Mouse (Mus musculus): ENCODE data around the gene Fpr1.
A peak's percentile ranks its signal among the peaks of the same experiment; 100 is the strongest.
"Not testable (repeated sequence)": the region's sequence is repeated elsewhere in the genome, so short reads cannot be mapped to it uniquely, and the experiment has no call there.

Gene Fpr1

DNA sequence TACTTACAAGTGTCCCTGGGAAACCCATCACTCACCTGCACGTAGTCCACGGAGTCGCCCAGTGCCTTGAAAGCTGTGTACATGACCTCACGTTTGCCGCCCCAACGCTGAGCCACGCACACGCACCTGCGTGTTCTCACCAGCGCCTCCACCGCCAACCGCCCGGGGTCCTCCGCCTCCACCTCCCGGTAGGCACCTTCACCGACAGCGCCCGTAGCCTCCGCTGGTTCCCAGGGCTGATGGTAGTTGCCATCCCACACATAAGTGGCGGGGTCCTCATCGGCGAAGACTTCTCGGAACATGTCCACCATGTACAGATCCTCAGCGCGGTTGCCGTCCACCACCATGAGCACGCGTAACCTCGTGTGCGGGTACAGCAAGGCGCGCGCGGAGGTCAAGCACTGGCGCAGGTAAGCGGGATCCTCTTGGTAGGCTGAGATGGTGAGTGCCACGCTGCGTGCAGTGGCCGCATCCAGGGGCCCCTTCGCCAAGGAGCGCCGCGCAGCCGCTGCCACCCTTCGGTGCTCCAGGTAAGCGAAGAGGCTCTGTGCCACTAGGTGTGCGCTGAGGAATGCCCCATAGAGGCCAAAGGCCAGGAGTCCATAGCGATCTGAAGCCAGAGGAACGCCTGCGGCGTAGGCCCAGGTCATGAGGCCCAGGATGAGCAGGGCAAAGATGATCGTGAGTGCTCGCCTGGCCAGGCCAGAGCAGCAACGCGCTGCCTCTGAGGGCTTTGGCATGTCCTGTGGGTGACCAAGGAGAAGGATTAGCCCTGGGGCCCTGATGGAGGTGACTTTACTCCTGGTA is 33.6 kb downstream of the Fpr1 start:
- no peak for DNase-seq

DNA sequence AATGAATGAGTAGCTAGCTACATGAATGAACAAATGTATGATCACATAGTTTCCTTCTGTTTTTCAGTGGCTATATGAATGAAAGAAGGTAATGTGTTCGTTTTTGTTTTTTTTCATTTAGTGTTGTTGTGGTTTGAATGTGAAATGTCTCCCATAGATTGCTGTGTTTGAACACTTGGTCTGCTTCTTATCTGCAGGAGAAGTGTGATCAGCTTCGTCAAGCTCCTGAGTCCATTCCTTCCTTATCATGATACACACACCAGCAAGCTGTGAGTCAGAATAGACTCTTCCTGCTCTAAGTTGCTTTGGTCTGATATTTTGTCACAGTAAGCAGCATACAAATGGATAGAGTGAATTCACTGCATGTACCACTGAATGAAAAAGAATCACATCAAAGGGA is 34.8 kb downstream of the Fpr1 start:
- no peak for DNase-seq

DNA sequence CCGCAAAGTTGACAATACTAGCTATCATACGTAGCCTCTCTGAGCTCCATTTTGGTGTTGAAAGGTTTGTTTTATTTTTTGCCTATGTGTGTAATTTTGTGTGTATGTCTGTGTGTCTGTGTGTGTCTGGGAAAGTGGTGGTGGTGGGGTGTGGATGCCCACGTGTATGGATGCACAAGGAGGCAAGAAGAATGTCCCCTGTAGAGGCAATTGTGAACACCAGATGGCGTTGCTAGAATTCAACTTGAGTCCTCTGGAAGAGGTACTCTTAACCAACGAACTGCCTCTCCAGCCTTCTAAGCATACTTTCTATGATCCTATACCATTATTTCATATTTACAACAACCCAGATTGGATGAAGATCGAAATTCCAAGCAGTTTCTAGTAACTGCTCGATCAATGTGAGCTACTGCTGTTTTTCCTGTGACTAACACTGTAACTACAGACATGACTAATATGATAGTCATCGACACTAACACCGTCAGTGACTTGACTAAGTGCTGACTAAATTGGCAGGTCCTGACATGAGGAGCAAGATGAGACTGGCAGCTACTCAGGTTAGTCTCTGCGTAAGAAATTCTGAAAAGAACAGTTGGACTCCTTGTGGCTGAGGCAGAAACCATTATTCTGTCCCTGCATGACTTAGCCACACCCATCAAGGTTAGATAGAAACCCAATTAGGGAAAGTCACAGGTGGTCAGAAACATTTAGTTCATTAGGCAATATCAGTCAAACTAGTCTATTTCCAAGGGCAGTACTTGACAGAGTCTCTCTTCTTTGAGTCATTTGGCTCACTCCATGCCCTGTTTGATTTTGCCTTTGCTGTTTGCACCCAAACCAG is 38.3 kb downstream of the Fpr1 start:
- DNase-seq = no peak

DNA sequence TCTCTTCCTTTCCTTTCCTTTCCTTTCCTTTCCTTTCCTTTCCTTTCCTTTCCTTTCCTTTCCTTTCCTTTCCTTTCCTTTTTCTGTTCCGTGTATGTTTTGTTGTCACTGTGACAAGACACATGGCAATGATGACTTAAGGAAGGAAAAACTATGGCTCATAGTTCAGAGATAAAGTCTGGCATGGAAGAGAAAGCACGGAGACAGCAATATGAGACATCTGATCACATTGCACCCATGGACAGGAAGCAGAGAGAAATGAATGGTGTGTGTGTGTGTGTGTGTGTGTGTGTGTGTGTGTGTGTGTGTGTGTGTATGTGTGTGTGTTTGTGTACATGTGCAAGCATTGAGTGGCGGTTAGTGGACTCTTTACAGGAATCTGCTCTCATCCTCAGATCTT is 39.1 kb downstream of the Fpr1 start:
- DNase-seq = not testable (repeated sequence)

DNA sequence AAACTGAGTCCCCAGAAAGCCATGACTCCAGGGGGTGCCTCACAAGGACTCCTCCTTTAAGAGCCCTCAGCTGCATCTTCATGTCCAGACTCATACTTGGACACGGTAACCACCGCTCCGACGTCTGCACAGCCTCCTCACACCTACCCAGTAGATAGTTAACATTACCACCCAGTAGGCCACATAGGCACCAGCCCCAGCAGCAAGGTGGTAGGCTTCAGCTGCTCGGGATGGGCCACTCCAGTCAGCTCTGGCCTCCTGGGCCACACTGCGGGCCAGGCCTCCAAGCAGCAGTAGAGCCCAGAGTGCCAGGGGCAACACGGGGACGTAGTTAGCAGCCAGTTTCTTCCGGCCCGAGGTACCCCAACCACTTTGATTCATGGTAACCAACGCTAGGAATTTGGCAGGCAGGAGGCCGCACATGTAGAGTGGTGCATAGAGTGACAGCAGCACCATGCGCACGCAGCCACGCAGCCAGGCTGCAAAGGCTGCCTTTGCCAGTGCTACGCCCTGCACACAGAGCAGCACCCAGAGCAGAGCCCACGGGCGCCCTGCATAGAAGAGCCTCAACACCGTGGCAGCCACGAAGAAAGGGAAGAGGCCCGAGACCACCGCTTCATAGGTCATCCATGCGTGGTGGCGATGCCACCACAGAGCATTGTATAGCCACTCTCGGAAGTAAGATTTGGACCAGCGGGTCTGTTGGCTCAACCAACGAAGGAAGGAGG is 40.0 kb downstream of the Fpr1 start:
- no peak for DNase-seq

DNA sequence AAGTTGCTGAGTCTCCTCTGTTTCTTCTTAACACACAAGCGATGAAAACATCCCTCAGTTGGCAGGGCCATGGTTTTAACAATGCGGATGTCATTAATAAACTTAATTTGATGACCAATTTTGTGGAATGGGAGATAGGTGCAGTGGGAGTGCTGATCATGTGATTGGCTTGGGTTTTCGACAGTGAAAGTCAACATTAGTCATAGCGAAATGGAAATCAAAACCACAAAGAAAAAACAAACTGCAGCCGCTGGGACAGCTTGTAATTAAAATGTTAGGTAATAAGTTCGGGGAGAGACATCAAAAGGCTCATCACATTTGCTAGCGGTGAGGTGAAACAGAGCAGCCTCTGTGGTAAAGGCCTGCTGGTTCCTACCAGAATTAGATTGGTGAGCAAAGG is 42.9 kb downstream of the Fpr1 start:
- no peak for DNase-seq

DNA sequence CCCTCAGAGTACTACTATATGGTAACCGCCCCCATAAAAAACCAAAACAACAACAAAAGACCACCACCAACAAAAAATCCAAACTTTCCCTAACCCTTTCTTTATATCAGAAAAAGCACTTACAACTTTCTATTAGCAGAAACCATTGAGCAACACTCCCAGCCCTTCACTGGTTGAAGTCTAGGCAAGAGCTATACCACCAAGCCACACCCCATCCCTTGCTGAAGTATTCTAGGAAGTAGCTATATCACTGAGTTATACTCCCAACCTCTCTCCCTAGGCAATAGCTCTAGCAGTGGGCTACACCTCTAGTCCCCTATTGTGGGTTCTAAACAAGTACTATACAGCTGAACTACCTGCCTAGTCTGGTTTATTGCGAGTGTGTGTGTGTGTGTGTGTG is 44.5 kb downstream of the Fpr1 start:
- no peak for DNase-seq

DNA sequence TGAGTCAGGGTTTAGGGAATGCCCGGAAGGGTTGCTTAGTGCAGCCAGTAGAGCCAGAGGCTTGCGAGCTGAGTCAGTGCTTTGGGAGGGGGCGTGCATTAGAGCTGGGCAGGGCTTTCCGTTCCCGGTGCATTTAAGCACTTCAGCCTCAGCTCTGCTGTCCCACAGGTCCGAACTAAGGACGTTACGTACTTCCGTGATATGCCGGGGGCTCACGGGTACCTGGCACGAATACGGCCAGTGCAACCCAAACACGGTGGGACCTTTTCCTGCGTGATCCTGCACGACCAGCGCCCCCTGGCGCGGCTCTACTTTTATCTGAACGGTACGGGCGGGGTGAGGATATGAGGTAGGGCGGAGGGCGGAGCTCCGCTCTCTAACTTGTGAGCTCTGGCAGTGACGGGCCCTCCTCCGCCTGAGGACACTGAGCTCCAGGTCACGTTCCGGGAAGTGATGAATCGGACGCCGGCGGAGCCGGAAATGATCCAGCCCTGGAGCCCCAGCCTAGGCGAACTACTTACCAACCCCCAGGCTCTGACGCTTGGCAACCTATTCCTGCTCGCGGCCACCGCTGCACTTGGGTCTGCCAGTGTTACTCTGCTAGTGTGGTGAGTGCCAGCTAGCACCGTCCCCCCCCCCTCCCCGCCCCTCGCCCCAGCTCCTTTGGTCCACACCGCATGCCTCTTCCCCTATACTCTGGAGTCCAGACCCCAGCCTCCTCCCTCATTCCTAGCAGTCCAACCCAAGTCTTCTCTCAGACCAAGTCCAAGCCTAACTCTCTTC is 45.6 kb downstream of the Fpr1 start:
- DNase-seq = peak; percentile 99

DNA sequence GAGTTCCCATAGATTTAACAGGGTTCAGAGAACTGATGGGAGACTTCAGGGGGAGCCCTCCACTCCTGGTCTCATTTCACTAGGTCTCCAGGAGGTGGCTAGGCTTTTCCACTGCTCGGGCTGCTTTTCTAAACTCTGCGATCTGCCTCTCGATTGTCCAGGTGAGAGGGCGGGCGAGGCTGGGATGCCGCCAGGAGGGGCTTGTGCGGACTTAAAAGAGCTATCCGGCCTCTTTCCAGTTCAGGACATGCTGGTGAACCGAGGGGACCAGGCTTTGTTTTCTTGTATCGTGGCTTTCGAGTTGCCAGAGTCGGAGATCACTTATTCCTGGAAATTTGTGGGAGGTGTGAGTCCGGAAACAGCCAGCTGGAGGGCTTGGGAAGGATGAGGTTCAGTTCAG is 46.3 kb downstream of the Fpr1 start:
- DNase-seq = no peak

DNA sequence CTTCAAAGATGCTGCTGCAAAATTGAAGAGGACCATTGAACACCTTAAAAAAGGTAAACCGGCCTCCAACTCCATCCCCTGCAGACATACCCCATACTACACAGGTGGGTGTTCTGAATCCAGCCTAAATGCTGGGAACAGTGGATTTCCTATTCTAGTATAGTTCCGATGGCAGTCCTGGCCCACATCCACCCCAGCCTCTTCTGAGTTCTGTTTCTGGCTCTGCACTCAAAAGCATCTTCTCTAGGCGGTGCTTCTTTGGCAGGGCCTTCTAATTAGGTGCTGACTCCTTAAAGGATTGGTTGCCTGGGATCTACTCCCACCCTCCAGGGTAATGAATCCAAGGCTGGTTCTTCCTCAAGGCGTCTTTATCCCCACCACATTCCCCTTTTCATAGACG is 47.6 kb downstream of the Fpr1 start:
- no peak for DNase-seq

DNA sequence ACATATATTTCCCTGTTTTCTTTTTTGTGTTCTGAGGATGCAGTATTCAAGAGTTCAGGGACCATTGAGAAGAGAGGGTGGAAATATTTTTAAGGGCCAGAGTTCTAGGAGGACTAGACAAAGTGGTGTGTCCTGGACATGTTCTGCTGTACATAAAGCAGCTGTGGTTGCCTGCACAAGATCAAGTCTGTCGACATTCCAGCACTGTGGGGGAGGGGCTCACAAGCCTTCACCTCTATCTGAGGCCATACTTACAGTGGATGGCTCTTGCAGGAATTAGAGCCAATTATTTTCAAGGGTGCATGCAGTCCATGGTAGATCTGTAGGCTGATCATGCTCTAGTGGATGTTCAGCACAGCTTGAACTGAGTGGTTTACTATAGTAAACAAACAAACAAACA is 48.8 kb downstream of the Fpr1 start:
- peak; percentile 52 for DNase-seq

DNA sequence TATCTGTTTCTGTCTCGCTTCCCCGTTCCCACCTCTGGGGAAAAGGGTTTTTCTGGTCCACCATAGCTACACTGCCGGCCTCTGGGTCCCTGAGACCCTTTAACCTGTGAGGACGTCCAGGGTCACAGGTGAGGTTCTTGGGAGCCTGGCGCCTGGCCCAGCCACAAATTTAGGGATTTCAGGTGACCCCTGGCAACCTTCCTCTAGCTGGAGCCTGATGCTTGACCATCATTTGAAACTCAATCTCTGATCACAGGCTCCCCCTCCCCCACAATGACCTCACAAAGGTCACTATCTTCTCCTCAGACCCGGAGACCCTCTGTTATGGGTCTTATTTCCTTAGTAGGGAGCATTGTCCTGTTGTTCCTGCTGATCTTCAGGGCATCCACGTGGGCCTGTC is 53.0 kb downstream of the Fpr1 start:
- no peak for DNase-seq

DNA sequence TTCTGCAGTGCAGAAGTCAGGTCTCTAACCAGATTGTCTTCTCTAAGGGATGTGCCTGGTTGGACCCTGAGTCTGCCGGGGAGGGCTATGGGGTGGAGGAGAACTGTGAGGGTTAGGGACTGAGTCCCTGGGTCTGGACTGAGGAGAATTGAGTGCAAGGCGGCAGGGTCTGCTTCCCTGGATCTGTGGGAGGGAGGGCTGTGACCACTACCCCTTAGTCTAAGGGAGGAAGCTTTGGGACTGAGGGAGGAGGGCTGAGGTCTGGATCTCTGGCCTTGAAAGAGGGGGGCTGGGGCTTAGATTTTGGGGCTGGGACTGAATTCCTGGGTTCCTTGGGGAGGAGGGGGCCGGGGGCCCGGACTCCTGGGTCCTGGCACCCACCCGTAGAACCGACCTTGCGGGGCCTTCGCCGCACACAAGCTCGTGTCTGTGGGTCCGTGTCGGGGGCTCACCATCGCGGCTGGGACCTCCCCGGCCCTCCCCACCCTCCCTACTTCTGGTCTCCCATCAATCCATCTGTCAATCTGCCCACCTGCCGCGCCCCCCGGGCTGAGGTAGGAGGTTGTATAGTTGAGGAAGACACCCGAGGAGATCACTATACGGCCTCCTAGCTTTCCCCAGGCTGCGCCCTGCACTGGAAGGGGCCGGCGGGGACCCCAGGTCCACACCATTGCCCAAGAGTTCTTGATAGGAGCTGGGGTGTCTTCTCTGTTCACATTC is 53.8 kb downstream of the Fpr1 start:
- DNase-seq = no peak

DNA sequence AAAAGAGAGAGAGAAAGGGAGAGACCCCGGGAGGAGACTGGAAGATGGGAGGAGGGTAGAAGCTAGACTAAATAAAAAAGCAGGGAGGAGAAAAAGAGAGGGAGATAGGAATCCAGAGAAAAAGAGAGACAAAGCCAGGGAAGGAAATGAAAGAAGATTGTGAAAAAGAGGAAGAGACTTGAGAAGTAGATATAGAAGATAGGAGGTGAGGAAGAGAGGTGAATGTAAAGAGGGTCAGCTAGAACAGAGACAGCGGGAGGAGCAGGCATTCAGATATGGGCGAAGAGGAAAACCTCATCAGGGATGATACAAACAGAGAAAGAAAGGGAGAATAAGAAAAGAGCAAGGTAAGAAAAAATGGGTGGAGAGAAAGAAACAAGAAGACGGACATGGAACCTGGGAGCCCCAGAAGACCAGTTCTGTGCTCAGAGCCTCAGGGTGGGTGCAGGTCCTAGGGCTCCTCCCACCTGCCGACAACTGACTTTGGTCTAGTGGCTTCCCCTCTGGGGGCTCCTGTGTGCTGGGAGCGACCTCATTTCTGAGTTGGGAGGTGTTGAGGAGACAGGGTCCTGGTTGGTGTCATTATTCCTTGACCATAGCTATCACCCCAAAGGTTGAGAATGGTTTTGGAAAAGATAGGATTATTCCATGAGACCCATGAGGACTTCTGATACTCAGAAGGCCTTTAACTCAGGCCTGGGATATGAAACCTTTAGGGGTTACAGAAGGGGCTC is 54.5 kb downstream of the Fpr1 start:
- no peak for DNase-seq

DNA sequence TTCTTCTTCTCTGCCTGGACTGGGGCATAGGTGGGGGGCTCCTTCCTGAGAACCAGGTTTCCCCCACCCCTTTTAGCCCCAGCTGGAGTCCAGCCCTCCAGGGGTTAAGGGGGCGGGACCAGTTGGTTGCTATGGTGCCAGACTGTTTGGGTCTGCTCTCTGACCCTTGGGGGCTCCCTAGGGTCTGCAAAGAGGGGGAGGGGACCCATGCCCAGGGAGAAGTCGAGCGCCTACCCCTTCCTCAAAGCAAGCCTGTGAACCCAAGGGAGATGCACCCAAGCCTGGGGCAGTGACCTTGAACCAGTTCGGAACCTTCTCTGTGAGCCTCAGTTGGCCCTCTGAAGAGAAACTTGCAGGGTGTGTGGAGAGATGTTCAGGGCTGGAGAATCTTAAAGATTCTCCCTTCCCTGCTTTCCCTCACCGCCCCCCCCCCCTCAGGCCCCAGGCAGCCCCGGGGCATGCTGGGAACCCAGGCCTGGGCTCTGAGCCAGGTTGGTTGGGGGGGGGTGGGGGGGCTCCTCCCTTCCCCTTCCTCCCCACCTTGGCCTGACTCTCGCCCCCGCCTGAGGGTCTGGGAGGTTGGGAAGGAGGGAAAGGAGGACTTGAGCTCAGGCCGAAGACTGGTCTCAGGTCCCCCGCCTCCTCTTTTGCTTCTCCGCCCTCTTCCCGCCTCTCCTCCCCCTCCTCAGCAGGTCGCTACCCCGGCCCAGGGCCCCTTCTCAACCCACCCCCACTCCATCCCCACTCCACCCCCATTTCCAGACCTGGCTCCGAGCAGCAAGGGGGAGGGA is 55.4 kb downstream of the Fpr1 start:
- DNase-seq = peak; percentile 60

DNA sequence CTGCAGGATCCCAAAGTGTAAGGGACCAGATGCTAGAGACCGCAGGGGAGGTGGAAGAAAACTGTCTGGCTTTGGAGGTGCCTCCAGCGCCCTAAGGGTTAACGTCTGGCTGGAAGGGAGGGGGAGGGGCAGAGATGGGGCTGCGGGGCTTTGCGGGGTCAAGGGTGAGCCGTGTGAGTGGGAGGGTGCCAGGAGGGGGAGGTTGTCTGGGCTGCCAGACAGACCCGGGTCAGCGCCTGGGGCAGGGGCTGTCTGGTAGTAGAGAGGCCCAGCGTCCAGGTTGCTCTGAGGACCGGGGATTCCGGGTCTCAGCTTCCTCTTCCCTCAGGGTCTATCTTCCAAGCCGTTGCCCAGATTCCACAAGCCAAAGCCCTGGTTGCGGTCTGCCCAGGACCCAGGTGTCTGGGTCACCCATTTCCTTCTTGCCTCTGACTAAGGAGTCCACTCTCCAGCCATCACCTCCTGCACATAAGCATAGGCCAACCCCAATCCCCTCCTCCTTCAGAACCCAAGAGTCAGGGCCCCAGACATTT is 56.0 kb downstream of the Fpr1 start:
- DNase-seq = peak; percentile 70

DNA sequence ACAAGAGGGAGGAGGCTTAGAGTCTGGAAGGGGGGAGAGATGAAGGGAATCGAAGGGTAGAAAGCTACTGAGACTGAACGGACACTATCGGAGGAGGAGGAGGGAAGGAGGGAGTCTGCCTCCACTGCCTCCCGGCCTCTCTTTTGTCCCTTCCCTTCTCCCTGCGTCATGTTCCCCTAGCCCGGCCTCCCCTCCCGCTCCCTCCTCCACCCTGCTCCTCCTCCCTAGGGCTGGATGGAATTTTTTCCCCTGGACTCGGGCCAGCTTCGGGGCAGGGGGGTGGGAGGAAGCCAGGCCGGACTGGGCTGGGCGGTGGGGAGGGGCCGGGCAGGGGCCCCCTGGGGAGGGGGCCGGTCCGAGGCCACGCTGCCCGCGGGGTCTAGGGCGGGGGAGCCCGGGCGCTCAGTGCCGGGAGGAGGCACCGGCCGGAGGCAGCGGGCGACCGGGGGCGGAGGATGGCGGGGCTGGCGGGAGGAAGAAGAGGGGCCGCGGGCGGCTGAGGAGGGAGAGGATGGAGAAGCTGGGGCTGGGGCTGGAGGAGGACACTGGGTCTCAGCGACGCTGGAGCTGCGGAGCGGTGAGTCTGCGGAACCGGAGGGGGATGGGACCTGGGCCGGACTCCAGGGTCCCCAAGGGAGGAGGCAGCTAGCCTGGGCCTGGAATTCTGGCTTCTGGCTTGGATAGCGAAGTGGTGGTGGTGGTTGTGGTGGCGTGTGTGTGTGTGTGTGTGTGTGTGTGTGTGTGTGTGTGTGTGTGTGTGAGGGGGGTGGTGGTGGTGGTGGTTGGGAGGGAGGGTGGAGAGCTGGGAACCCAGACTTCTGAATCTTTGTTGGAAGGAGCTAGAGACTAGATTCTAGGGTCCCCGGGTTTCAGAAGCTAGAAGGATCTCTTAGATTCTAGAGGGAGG is 56.7 kb downstream of the Fpr1 start, which contains the start of gene Spaca6:
TSS of gene Spaca6 (plus strand) at position 408 of the 907 bp plus-strand sequence.
- DNase-seq = peak; percentile 90
